Mouse (Mus musculus): ENCODE results near the gene Slc17a6.

Gene Slc17a6

GRCm38 (mm10) chr7:51621694-51622145 lies at the start of gene Slc17a6:
Gene Slc17a6 (plus strand): TSS chr7:51622006.
- in situ Hi-C loops (cut with MboI; ENCODE audit: low pct_unique_long_range_greater_than_20kb in 1 of 2, low sequenced_read_pairs in 2 of 2, unreplicated experiment in 1 of 2): loop anchor here in 1 of 2 experiments (10.0 kb wide), 1 partner anchor 353 kb away; no protein-coding TSS in a partner anchor

- in situ Hi-C loops (cut with MboI; ENCODE audit: low pct_unique_long_range_greater_than_20kb in 1 of 2, low sequenced_read_pairs in 2 of 2, unreplicated experiment in 1 of 2): no loop called here
Observed at GRCm38 (mm10) chr7:51600021-51600420, 21.8 kb upstream of the Slc17a6 start.

- in situ Hi-C loops (cut with MboI; ENCODE audit: low pct_unique_long_range_greater_than_20kb in 1 of 2, low sequenced_read_pairs in 2 of 2, unreplicated experiment in 1 of 2): no loop called here
Observed at GRCm38 (mm10) chr7:51603741-51604140, 18.1 kb upstream of the Slc17a6 start.

- in situ Hi-C loops (cut with MboI; ENCODE audit: low pct_unique_long_range_greater_than_20kb in 1 of 2, low sequenced_read_pairs in 2 of 2, unreplicated experiment in 1 of 2): no loop called here
Observed at GRCm38 (mm10) chr7:51614404-51614803, 7.4 kb upstream of the Slc17a6 start.

GRCm38 (mm10) chr7:51617941-51618340 lies 3.9 kb upstream of the Slc17a6 start:
- in situ Hi-C loops (cut with MboI; ENCODE audit: low pct_unique_long_range_greater_than_20kb in 1 of 2, low sequenced_read_pairs in 2 of 2, unreplicated experiment in 1 of 2): no loop called here

DNA sequence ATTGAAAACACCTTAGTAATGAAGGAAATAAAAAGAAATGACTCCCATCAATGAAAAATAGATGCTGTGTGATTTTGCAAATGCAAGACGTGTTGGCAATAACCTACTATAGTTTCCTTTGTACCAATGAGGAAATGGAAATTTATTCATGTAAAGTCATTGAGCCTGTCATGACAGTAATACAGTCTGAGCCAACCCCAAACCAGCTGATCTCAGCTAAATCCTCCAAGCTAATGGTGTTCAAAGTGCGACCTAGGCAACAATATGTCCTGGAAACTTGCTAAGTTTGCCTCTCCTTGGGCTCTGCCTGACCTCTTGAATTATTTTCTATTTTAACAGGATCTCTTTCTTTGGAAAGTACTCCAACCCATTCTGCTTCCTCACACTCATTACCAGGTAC lies 3.4 kb upstream of the Slc17a6 start:
- in situ Hi-C loops (cut with MboI; ENCODE audit: low pct_unique_long_range_greater_than_20kb in 1 of 2, low sequenced_read_pairs in 2 of 2, unreplicated experiment in 1 of 2): no loop called here

- in situ Hi-C loops (cut with MboI; ENCODE audit: low pct_unique_long_range_greater_than_20kb in 1 of 2, low sequenced_read_pairs in 2 of 2, unreplicated experiment in 1 of 2): loop anchor here in 1 of 2 experiments (10.0 kb wide), 1 partner anchor 355 kb away; no protein-coding TSS in a partner anchor
Observed at GRCm38 (mm10) chr7:51619977-51620376, 1.8 kb upstream of the Slc17a6 start.

DNA sequence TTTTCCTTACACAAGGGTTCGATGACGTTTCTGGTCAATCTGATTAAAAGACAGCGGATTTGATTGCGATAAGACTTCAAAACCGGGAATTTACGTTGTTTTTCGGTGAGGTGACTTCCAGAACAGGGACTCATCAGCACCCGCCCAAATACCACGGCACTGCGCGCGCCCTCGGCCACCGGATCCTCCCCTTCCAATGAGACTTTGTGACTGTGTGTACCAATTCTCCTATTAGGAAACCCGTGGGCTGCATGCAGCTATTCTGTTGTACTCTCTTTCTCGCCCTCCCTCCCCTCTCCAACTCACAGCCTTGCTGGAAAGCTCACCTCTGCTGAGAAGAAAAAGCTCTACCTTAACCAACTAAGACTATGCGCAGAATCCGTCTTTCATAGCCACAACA lies 390 bp downstream of the Slc17a6 start:
- in situ Hi-C loops (cut with MboI; ENCODE audit: low pct_unique_long_range_greater_than_20kb in 1 of 2, low sequenced_read_pairs in 2 of 2, unreplicated experiment in 1 of 2): loop anchor here in 1 of 2 experiments (10.0 kb wide), 1 partner anchor 353 kb away; no protein-coding TSS in a partner anchor

GRCm38 (mm10) chr7:51622666-51623065 lies 860 bp downstream of the Slc17a6 start:
- in situ Hi-C loops (cut with MboI; ENCODE audit: low pct_unique_long_range_greater_than_20kb in 1 of 2, low sequenced_read_pairs in 2 of 2, unreplicated experiment in 1 of 2): loop anchor here in 1 of 2 experiments (10.0 kb wide), 1 partner anchor 352 kb away; no protein-coding TSS in a partner anchor

GRCm38 (mm10) chr7:51624336-51624897 lies 2.6 kb downstream of the Slc17a6 start:
- in situ Hi-C loops (cut with MboI; ENCODE audit: low pct_unique_long_range_greater_than_20kb in 1 of 2, low sequenced_read_pairs in 2 of 2, unreplicated experiment in 1 of 2): loop anchor here in 1 of 2 experiments (10.0 kb wide), 1 partner anchor 350 kb away; no protein-coding TSS in a partner anchor

DNA sequence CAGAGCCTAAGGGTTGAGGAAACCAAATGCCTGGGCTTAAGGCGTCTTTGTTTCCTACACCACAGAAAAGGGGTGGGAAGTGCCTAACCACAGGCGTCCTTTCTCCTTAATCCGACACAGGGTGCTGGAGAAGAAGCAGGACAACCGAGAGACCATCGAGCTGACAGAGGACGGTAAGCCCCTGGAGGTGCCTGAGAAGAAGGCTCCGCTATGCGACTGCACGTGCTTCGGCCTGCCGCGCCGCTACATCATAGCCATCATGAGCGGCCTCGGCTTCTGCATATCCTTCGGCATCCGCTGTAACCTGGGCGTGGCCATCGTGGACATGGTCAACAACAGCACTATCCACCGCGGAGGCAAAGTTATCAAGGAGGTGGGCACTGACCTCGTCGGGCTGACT lies 3.4 kb downstream of the Slc17a6 start:
- in situ Hi-C loops (cut with MboI; ENCODE audit: low pct_unique_long_range_greater_than_20kb in 1 of 2, low sequenced_read_pairs in 2 of 2, unreplicated experiment in 1 of 2): loop anchor here (10.0 to 25.0 kb wide), 2 partner anchors 337 to 350 kb away; no protein-coding TSS in a partner anchor

- in situ Hi-C loops (cut with MboI; ENCODE audit: low pct_unique_long_range_greater_than_20kb in 1 of 2, low sequenced_read_pairs in 2 of 2, unreplicated experiment in 1 of 2): loop anchor here (10.0 to 25.0 kb wide), 2 partner anchors 337 to 349 kb away; no protein-coding TSS in a partner anchor
Observed at GRCm38 (mm10) chr7:51625591-51626255, 3.9 kb downstream of the Slc17a6 start.

GRCm38 (mm10) chr7:51626451-51627000 lies 4.7 kb downstream of the Slc17a6 start:
- in situ Hi-C loops (cut with MboI; ENCODE audit: low pct_unique_long_range_greater_than_20kb in 1 of 2, low sequenced_read_pairs in 2 of 2, unreplicated experiment in 1 of 2): loop anchor here (10.0 to 25.0 kb wide), 2 partner anchors 336 to 348 kb away; no protein-coding TSS in a partner anchor

DNA sequence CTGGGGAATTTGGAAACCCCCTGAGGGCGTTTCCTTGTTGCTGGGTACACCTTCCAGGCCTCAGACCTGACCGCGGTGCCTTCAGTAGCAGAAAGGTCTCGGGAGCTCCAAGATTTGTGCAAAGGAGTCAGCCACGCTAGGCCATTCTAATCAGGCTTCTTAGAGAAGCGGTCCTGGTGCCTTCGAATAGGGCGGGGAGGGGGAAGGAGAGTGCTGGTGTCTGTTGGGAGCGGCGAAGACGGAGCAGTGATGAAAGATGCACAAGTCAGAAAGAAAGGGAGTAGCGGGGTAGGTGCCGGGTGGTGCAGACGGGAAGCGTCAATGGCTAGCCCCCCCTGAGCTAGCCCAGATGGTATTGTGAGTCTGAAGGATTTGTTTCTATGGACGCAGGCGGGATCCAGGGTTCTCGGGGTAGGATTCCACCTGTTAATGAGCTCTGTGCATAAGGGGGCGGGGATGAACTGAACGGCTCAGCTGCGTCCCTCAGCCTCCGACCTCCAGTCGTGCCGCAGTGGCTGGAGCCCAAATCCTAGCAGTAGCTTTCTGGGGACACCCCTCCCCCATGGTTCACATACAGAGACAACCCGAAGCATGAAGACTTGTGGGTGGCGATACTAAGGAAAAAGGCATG lies 5.3 kb downstream of the Slc17a6 start:
- in situ Hi-C loops (cut with MboI; ENCODE audit: low pct_unique_long_range_greater_than_20kb in 1 of 2, low sequenced_read_pairs in 2 of 2, unreplicated experiment in 1 of 2): loop anchor here (10.0 to 25.0 kb wide), 2 partner anchors 335 to 348 kb away; no protein-coding TSS in a partner anchor

DNA sequence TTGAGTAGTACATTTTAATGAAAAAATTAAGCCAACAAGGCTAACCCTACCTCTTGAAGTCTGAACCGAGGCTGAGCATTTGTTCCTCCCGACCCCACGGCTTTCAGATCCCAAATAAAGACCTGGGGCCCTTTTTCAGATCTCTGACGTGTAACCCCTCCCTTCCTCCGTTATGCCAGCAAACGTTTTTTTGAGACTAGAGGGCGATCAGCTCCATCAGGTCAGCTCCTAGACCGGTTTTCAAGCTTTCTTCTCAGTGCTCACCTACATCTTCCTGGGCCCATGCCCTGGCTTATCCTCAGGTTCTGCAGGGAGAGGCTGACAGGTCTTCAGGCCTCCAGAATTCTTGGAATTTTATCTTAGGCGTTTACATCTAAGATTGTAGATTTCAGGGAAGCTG lies 5.9 kb downstream of the Slc17a6 start:
- in situ Hi-C loops (cut with MboI; ENCODE audit: low pct_unique_long_range_greater_than_20kb in 1 of 2, low sequenced_read_pairs in 2 of 2, unreplicated experiment in 1 of 2): loop anchor here (10.0 to 25.0 kb wide), 2 partner anchors 335 to 347 kb away; no protein-coding TSS in a partner anchor

DNA sequence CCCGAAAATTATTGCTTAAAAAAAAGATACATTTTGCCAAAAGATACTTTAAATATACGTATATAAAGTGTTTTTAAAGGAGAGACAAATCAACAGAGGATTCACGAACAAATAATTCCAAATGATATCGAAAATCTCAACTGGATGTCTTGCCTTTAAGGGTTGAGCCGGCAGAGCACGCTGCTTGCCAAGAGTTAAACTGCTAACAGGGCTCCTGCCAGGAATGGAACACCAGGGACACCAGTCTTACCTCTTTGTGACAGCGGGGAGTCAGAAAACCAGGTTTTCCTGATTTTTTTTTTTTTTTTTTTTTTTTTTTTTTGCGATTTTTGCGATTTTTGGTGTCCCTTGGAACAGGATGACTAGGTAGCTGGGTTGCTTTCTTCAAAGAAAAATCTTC lies 6.5 kb downstream of the Slc17a6 start:
- in situ Hi-C loops (cut with MboI; ENCODE audit: low pct_unique_long_range_greater_than_20kb in 1 of 2, low sequenced_read_pairs in 2 of 2, unreplicated experiment in 1 of 2): loop anchor here (10.0 to 25.0 kb wide), 2 partner anchors 334 to 346 kb away; no protein-coding TSS in a partner anchor

GRCm38 (mm10) chr7:51629206-51629605 lies 7.4 kb downstream of the Slc17a6 start:
- in situ Hi-C loops (cut with MboI; ENCODE audit: low pct_unique_long_range_greater_than_20kb in 1 of 2, low sequenced_read_pairs in 2 of 2, unreplicated experiment in 1 of 2): loop anchor here (10.0 to 25.0 kb wide), 2 partner anchors 333 to 346 kb away; no protein-coding TSS in a partner anchor

- in situ Hi-C loops (cut with MboI; ENCODE audit: low pct_unique_long_range_greater_than_20kb in 1 of 2, low sequenced_read_pairs in 2 of 2, unreplicated experiment in 1 of 2): loop anchor here in 1 of 2 experiments (25.0 kb wide), 1 partner anchor 331 kb away; no protein-coding TSS in a partner anchor
Observed at GRCm38 (mm10) chr7:51631171-51631570, 9.4 kb downstream of the Slc17a6 start.
